Mouse (Mus musculus) intestine, embryonic 14.5 days (tissue): ENCODE measurements around the gene Chic2. TPM values are rescaled to one million over a fixed set of nuclear protein-coding genes. Genes with fewer than 3 reads are reported as not detected.

Source experiments
- ATAC-seq: fragments of 200-750 bp; cut with Nextera tagmentation; replicated peaks from 2 replicates; pipeline ENCODE4 v1.8.0; 2017; ENCODE audit warnings: low read depth, moderate number of reproducible peaks, moderate TSS enrichment, moderate library complexity; ENCODE audit not compliant: low FRiP score, low TSS enrichment
- DNase-seq: peaks from one replicate; pipeline ENCODE4 v3.0.0-alpha.2; 2018; ENCODE audit warnings: low spot score
- H3K27ac ChIP-seq: fragments of 300-500 bp; sonication (generic); 2 replicates; pipeline ENCODE4 v1.5.1; 2014; ENCODE audit warnings: low read depth, mild to moderate bottlenecking, control low read depth
- H3K27me3 ChIP-seq: fragments of 300-500 bp; sonication (generic); replicated peaks from 2 replicates; pipeline ENCODE4 v1.6.1; 2014; ENCODE audit warnings: low read length, control low read depth; ENCODE audit not compliant: control insufficient read depth, insufficient read depth
- H3K36me3 ChIP-seq: fragments of 300-500 bp; sonication (generic); 2 replicates; pipeline ENCODE4 v1.6.1; 2014; ENCODE audit warnings: low read length, control low read depth; ENCODE audit not compliant: control insufficient read depth, insufficient read depth
- H3K4me1 ChIP-seq: fragments of 300-500 bp; sonication (generic); replicated peaks from 2 replicates; pipeline ENCODE4 v1.6.1; 2014; ENCODE audit warnings: low read length, control low read depth, mixed read lengths; ENCODE audit not compliant: control insufficient read depth, insufficient read depth
- H3K4me2 ChIP-seq: fragments of 300-500 bp; sonication (generic); 2 replicates; pipeline ENCODE4 v1.6.1; 2014; ENCODE audit warnings: low read length
- H3K4me3 ChIP-seq: fragments of 300-500 bp; sonication (generic); 2 replicates; pipeline ENCODE4 v1.5.1; 2014; ENCODE audit warnings: low read depth, low read length, control low read depth, mixed read lengths
- H3K9ac ChIP-seq: fragments of 300-500 bp; sonication (generic); 2 replicates; pipeline ENCODE4 v1.6.1; 2014; ENCODE audit warnings: mild to moderate bottlenecking, low read length
- H3K9me3 ChIP-seq: fragments of 300-500 bp; sonication (generic); 2 replicates; pipeline ENCODE4 v1.6.1; 2016; ENCODE audit warnings: low read length, control low read depth; ENCODE audit not compliant: control insufficient read depth
- WGBS: fragments of 180-500 bp; shearing (Covaris S2); extraction: QIAGEN DNeasy Blood & Tissue Kit; methylation state at CpG from one replicate; pipeline ENCODE4 v1.1.7; 2014; 5-methylcytosine and 5-hydroxymethylcytosine counted together
- polyA plus RNA-seq: library from polyadenylated mRNA; unstranded; fragments of >200 nt; fragmentation: Nextera tagmentation; extraction: Ambion mirVana; gene quantifications from 2 replicates; pipeline ENCODE4 v1.2.1, GENCODE M21; 2014

Gene Chic2
- polyA plus RNA-seq, 1 experiment from 2014 or later: 39.2 TPM

GRCm38 (mm10) chr5:74960840-74961543, 83.6 kb downstream of the Chic2 start:
- WGBS: 34% methylated on average over 14 of the region's 14 CpGs
- Histone ChIP-seq H3K9ac (no peak overlapping the region), H3K27me3 (no peaks in the 10 kb centered on the region), H3K4me3 (no peak overlapping the region), H3K27ac (no peak overlapping the region), H3K36me3 (no peaks in the 10 kb centered on the region), H3K9me3 (no peaks in the 10 kb centered on the region), H3K4me1 (peaks cover 5% of the 10 kb centered on the region; the same call in 1 of the 2 replicates), H3K4me2 (0 out of 2 replicates have a peak overlapping the region, but pooled peaks have one; percentile 15)
- ATAC-seq (no peak), DNase-seq (peak; percentile 86)

- H3K36me3 ChIP-seq: no peaks in the 10 kb centered on the region
- no peaks in the 10 kb centered on the region for H3K9me3 ChIP-seq
- 0 out of 2 replicates have a peak overlapping the region, but pooled peaks have one; percentile 15 for H3K4me2 ChIP-seq
- ATAC-seq (no peak), DNase-seq (no peak)
- H3K27me3 ChIP-seq: no peaks in the 10 kb centered on the region
- no peak overlapping the region for H3K4me3 ChIP-seq
- H3K4me1 ChIP-seq: peaks cover 5% of the 10 kb centered on the region; the same call in 1 of the 2 replicates
- WGBS: 52% methylated on average over 9 of the region's 9 CpGs
- H3K9ac ChIP-seq: no peak overlapping the region
- H3K27ac ChIP-seq: no peak overlapping the region
These were observed 84.3 kb downstream of the Chic2 start for GRCm38 (mm10) chr5:74960306-74960705.

GRCm38 (mm10) chr5:74957293-74958076, 87.1 kb downstream of the Chic2 start:
- H3K4me1 ChIP-seq: peaks cover 5% of the 10 kb centered on the region; the same call in 1 of the 2 replicates
- no peak for ATAC-seq
- no peak for DNase-seq
- no peaks in the 10 kb centered on the region for H3K9me3 ChIP-seq
- H3K36me3 ChIP-seq: no peaks in the 10 kb centered on the region
- no peaks in the 10 kb centered on the region for H3K27me3 ChIP-seq
- no peak overlapping the region for H3K4me2 ChIP-seq
- 39% methylated on average over 10 of the region's 10 CpGs for WGBS
- no peak overlapping the region for H3K4me3 ChIP-seq
- no peak overlapping the region for H3K27ac ChIP-seq
- no peak overlapping the region for H3K9ac ChIP-seq

GRCm38 (mm10) chr5:74956335-74956734, 88.2 kb downstream of the Chic2 start:
- DNase-seq: no peak
- WGBS: 35% methylated on average over 9 of the region's 9 CpGs
- ATAC-seq: no peak

GRCm38 (mm10) chr5:74955565-74955964, 89.0 kb downstream of the Chic2 start:
- Histone ChIP-seq H3K27ac (no peak overlapping the region), H3K4me2 (no peak overlapping the region), H3K4me3 (no peak overlapping the region), H3K27me3 (no peaks in the 10 kb centered on the region), H3K9me3 (no peaks in the 10 kb centered on the region), H3K36me3 (no peaks in the 10 kb centered on the region), H3K4me1 (peaks cover 2% of the 10 kb centered on the region; the same call in 1 of the 2 replicates), H3K9ac (no peak overlapping the region)
- no peak for ATAC-seq
- whole genome bisulfite sequencing: 89% methylated on average over 1 of the region's 1 CpGs
- no peak for DNase-seq

More at GRCm38 (mm10) chr5:74956335-74956734, 88.2 kb downstream of the Chic2 start:
- H3K4me2 ChIP-seq: no peak overlapping the region
- H3K9ac ChIP-seq: no peak overlapping the region
- H3K27ac ChIP-seq: no peak overlapping the region
- H3K4me1 ChIP-seq: peaks cover 5% of the 10 kb centered on the region; the same call in 1 of the 2 replicates
- no peak overlapping the region for H3K4me3 ChIP-seq
- no peaks in the 10 kb centered on the region for H3K9me3 ChIP-seq
- no peaks in the 10 kb centered on the region for H3K27me3 ChIP-seq
- no peaks in the 10 kb centered on the region for H3K36me3 ChIP-seq

GRCm38 (mm10) chr5:74952938-74953337, 91.6 kb downstream of the Chic2 start:
- 56% methylated on average over 2 of the region's 2 CpGs for WGBS
- Histone ChIP-seq H3K36me3 (no peaks in the 10 kb centered on the region), H3K27ac (no peak overlapping the region), H3K9me3 (no peaks in the 10 kb centered on the region), H3K4me1 (no peaks in the 10 kb centered on the region; the same call in 1 of the 2 replicates), H3K9ac (no peak overlapping the region), H3K4me3 (no peak overlapping the region), H3K27me3 (no peaks in the 10 kb centered on the region), H3K4me2 (no peak overlapping the region)
- DNase-seq: no peak
- ATAC-seq: no peak

- H3K4me1 ChIP-seq: no peaks in the 10 kb centered on the region
- no peaks in the 10 kb centered on the region for H3K9me3 ChIP-seq
- DNase-seq (no peak), ATAC-seq (no peak)
- H3K27me3 ChIP-seq: no peaks in the 10 kb centered on the region
- no peak overlapping the region for H3K4me2 ChIP-seq
- H3K27ac ChIP-seq: no peak overlapping the region
- no peaks in the 10 kb centered on the region for H3K36me3 ChIP-seq
- no peak overlapping the region for H3K9ac ChIP-seq
- 85% methylated on average over 5 of the region's 5 CpGs for WGBS
- H3K4me3 ChIP-seq: no peak overlapping the region
These were observed 93.2 kb downstream of the Chic2 start for GRCm38 (mm10) chr5:74951375-74951774.

GRCm38 (mm10) chr5:74949298-74949697, 95.3 kb downstream of the Chic2 start:
- no peak for ATAC-seq
- Histone ChIP-seq H3K36me3 (no peaks in the 10 kb centered on the region), H3K9me3 (no peaks in the 10 kb centered on the region), H3K9ac (no peak overlapping the region), H3K27ac (no peak overlapping the region), H3K4me2 (no peak overlapping the region), H3K4me3 (no peak overlapping the region), H3K27me3 (no peaks in the 10 kb centered on the region), H3K4me1 (peaks cover under 1% of the 10 kb centered on the region; the same call in 1 of the 2 replicates)
- no peak for DNase-seq
- 69% methylated on average over 7 of the region's 7 CpGs for WGBS
